Mouse (Mus musculus) lung, postnatal 14 days (tissue): ENCODE data around the gene Vmn1r68.

ENCODE experiments used
- DNase-seq: peaks from one replicate; pipeline ENCODE4 v3.0.0; 2021

The Vmn1r68 gene

DNA sequence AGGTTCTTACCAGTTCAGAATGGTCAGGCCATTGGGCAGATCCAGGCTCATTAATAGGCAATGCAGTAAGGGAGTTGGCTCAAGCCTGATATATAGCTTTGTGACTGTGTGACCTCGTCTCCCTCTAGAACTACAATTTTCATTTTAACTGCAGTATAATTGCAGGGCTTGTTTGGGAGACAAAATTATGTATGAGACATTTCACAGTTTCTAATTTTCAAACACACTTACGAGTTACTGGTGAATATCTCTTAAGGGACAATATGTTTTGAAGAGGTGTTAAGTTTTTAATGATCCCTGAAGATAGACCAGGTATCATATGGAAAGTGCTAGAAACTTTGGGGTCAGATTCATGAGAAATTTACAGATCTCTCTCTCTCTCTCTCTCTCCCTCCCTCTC, at the start of gene Vmn1r68:
Vmn1r68 (minus strand) TSS at position 101 of the 400 bp plus-strand sequence.
- no peak for DNase-seq

DNA sequence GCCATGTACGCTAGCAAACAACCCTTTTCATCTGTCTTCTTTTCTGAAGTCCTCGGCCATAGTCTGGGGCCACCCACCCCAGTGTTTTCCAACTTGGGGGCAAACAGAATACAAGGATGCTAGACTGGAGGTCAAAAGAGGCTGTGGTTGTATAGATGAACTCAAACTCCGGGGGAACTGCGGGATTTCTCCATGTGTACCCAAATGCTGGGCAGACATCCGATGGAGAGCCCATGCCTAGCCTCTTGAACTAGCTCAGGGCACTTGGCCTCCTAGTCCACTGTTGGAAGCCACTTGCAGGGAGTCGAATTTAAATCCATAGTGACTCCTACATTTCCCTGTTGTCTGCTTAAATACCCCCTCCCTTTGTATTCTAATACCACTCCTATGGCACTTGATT, 62.7 kb downstream of the Vmn1r68 start:
- DNase-seq, result no peak

DNA sequence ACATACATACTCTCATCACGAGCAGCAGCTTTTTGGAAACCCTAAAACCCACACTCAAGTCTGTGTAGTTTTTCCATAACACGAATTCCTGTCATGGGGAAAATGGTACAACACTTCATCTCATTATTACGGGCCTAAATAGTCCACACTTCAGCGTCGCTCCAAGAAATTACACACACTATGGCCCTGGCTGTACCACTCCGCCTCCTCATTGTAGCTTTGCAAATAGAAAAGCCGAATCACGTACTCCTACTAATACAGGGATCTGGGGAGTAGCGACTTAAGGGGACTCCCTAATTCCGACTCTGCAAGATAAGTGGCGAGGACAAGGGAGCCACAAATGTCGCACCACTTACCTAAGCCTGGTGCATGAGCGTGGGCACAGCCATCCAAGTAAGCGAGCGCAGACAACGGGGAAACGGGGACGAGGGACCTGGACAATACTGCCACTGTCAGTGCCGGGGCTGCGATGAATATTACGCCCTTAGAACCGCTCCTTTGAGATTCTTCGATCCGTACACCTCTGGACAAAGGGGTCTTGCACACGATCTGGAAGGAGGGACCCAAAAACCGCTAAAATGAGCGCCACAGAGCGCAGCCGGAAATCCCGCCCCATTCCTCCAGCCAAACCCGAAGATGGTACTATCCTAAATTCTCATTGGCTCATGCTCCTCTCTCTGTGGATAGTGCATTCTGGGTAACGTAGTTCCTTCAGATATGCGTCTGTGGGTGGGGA, 63.3 kb downstream of the Vmn1r68 start, which contains the start of gene Zik1:
Zik1 (minus strand) TSS at position 609 of the 736 bp plus-strand sequence.
- peak; percentile 51 for DNase-seq

DNA sequence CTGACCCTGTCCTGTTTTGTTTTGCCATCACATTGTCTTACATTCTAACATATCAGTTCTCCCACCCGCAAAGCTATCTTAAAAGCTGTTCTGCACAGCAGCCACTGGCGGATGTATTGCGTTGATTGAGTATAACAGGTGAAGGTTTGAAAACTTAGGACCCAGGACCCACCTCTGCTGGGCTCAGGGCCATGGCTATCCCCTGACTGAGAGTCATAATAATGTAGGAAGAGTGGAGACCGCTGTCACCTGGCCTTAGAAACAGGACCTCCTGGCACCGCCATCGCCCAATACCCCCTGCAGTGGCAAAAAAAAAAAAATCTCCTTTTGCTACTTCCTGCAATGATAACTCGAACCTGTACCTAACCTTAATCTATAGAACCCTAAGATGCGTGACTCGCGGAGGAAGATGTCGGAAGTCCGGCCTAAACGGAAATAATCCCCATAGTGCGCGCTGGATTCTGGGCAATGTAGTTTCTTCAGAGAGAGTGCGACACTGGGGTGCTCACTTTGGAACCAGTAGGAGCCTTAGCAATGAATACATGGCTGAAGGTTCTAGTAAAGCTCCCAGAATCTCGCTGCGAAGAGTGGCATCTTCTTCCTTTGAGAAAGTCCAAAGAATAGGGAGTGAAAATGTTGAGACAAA, 77.6 kb downstream of the Vmn1r68 start:
- no peak for DNase-seq

DNA sequence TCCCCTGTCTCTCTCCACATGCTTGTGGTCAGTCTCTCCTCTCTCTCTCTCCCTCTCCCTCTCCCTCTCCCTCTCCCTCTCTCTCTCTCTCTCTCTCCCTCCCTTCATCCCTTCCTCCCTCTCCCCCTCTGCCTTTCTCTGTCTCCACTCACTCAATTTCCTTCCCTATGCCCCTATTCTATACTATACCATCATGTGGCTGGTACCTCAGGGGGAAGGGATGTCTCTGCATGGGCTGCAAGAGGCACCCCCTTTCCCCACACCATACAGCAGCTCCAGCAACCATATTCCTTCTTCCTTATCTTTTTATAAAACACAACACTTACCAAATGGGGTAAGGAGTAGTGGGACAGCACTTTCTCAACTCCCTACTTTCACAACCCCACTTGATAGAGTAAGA, 78.5 kb downstream of the Vmn1r68 start:
- no peak for DNase-seq

DNA sequence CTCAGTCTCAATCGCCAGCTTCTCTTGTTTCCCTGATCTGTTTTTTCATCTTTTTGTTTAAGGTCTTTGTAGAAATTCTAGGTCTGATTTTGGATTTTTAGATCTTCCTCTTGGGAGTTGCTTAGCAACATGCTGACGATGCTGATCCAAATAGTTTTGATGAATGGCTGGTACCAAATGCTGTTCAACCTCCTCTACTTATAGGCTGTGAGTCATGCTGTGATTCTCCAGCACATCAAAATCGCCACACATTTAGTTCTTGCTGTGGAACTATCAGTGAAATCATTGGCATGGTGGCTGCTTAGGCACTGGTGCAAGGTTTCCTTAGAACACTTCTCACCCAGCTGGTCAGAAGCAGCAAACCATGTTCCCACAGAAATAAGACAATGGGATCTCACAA, 100.1 kb downstream of the Vmn1r68 start:
- no peak for DNase-seq
